Mouse (Mus musculus) kidney, postnatal 0 days (tissue): Measurements from ENCODE around the gene Notch2. TPM values are rescaled to one million over a fixed set of nuclear protein-coding genes. Genes with fewer than 3 reads are reported as not detected.

Source experiments
- ATAC-seq: fragments of 200-750 bp; cut with Nextera tagmentation; replicated peaks from 2 replicates; pipeline ENCODE4 v1.8.0; 2017; ENCODE audit warnings: low read depth, moderate number of reproducible peaks, moderate TSS enrichment, moderate library complexity; ENCODE audit not compliant: low FRiP score
- DNase-seq: peaks from one replicate; pipeline ENCODE4 v3.0.0-alpha.2; 2016; ENCODE audit warnings: low spot score
- H3K27ac ChIP-seq: fragments of 300-500 bp; sonication (generic); 2 replicates; pipeline ENCODE4 v1.5.1; 2014; ENCODE audit warnings: mild to moderate bottlenecking
- H3K27me3 ChIP-seq: fragments of 300-500 bp; sonication (generic); 2 replicates; pipeline ENCODE4 v1.6.1; 2014; ENCODE audit warnings: low read length, mixed read lengths; ENCODE audit not compliant: insufficient read depth
- H3K36me3 ChIP-seq: fragments of 300-500 bp; sonication (generic); 2 replicates; pipeline ENCODE4 v1.6.1; 2014; ENCODE audit warnings: low read length, mixed read lengths; ENCODE audit not compliant: insufficient read depth
- H3K4me1 ChIP-seq: fragments of 300-500 bp; sonication (generic); replicated peaks from 2 replicates; pipeline ENCODE4 v1.6.1; 2014; ENCODE audit warnings: antibody characterized with exemption, low read length, mixed read lengths; ENCODE audit not compliant: insufficient read depth
- H3K4me2 ChIP-seq: fragments of 300-500 bp; sonication (generic); 2 replicates; pipeline ENCODE4 v1.6.1; 2014; ENCODE audit warnings: mild to moderate bottlenecking, low read length, moderate library complexity, mixed read lengths
- H3K4me3 ChIP-seq: fragments of 300-500 bp; sonication (generic); replicated peaks from 2 replicates; pipeline ENCODE4 v1.5.1; 2014; ENCODE audit warnings: low read depth, low read length
- H3K9ac ChIP-seq: fragments of 300-500 bp; sonication (generic); 2 replicates; pipeline ENCODE4 v1.6.1; 2014; ENCODE audit warnings: low read depth, low read length
- H3K9me3 ChIP-seq: fragments of 300-500 bp; sonication (generic); replicated peaks from 2 replicates; pipeline ENCODE4 v1.6.1; 2016; ENCODE audit warnings: low read length, inconsistent platforms, mixed read lengths
- CTCF ChIP-seq: IDR thresholded peaks from 2 replicates; pipeline ENCODE4 v1.5.1; 2016; ENCODE audit warnings: antibody characterized with exemption, low read depth, mild to moderate bottlenecking, moderate library complexity
- WGBS: fragments of 180-500 bp; shearing (Covaris S2); extraction: QIAGEN DNeasy Blood & Tissue Kit; methylation state at CpG from one replicate; pipeline ENCODE4 v1.1.7; 2014; 5-methylcytosine and 5-hydroxymethylcytosine counted together
- polyA plus RNA-seq: library from polyadenylated mRNA; unstranded; fragments of >200 nt; fragmentation: Nextera tagmentation; extraction: Ambion mirVana; gene quantifications from 2 replicates; pipeline ENCODE4 v1.2.1, GENCODE M21; 2015

Notch2 gene
- polyA plus RNA-seq, 1 experiment from 2014 or later, result 25.2 TPM

- 0 out of 2 replicates have a peak overlapping the region, but pooled peaks have one; percentile 37 for H3K9ac ChIP-seq
- ATAC-seq (peak; percentile 25; the same call in 1 of the 2 replicates), DNase-seq (peak; percentile 91)
- H3K27me3 ChIP-seq, result no peaks in the 10 kb centered on the region
- no peak for TF ChIP-seq CTCF
- H3K27ac ChIP-seq, result peak overlapping the region; percentile 77
- H3K4me3 ChIP-seq, result no peak overlapping the region
- peaks cover 49% of the 10 kb centered on the region for H3K4me1 ChIP-seq
- H3K36me3 ChIP-seq, result no peaks in the 10 kb centered on the region
- 15% methylated on average over 8 of the region's 8 CpGs for WGBS
- H3K9me3 ChIP-seq, result no peaks in the 10 kb centered on the region
- peak overlapping the region; percentile 18; the same call in 1 of the 2 replicates for H3K4me2 ChIP-seq
These were observed 50.0 kb downstream of the Notch2 start for GRCm38 (mm10) chr3:98063186-98063771.

GRCm38 (mm10) chr3:98063833-98064232 lies 50.5 kb downstream of the Notch2 start:
- 36% methylated on average over 9 of the region's 9 CpGs for WGBS
- Histone ChIP-seq H3K27me3 (no peaks in the 10 kb centered on the region), H3K9ac (0 out of 2 replicates have a peak overlapping the region, but pooled peaks have one; percentile 37), H3K27ac (peak overlapping the region; percentile 77), H3K4me3 (no peak overlapping the region), H3K4me2 (0 out of 2 replicates have a peak overlapping the region, but pooled peaks have one; percentile 13), H3K4me1 (peaks cover 49% of the 10 kb centered on the region), H3K36me3 (no peaks in the 10 kb centered on the region), H3K9me3 (no peaks in the 10 kb centered on the region)
- no peak for TF ChIP-seq CTCF
- no peak for DNase-seq
- ATAC-seq, result no peak

DNA sequence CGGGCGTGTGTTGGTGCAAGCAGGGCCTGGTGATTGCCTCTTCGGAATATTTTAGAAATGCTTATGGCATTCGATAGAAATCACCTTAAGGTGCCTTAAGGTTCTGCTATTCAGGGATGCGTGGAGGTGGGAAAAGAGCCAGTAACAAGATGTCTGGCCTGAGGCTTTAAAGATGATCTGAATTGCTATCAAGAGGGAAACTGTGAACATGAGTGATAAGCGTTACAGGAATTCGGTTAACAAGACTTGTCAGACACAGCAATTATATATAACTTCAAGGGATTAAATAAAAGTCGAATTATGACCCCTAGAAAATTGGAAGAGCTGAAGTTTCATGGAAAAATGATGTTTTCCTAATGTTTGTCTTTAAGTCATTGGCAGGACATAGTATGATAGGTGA lies 51.7 kb downstream of the Notch2 start:
- no peak overlapping the region for H3K4me2 ChIP-seq
- no peak overlapping the region for H3K9ac ChIP-seq
- no peak overlapping the region for H3K27ac ChIP-seq
- H3K9me3 ChIP-seq, result no peaks in the 10 kb centered on the region
- ATAC-seq, result no peak
- no peaks in the 10 kb centered on the region for H3K27me3 ChIP-seq
- H3K4me1 ChIP-seq, result peaks cover 49% of the 10 kb centered on the region
- no peak for DNase-seq
- no peak overlapping the region for H3K4me3 ChIP-seq
- TF ChIP-seq CTCF, result no peak
- no peaks in the 10 kb centered on the region for H3K36me3 ChIP-seq
- 85% methylated on average over 8 of the region's 8 CpGs for WGBS

- no peak overlapping the region for H3K9ac ChIP-seq
- no peak overlapping the region for H3K4me2 ChIP-seq
- 72% methylated on average over 3 of the region's 3 CpGs for WGBS
- H3K4me3 ChIP-seq, result no peak overlapping the region
- peaks cover 6% of the 10 kb centered on the region; the same call in 1 of the 2 replicates for H3K36me3 ChIP-seq
- no peak overlapping the region for H3K27ac ChIP-seq
- no peaks in the 10 kb centered on the region for H3K27me3 ChIP-seq
- no peak for DNase-seq
- no peak for TF ChIP-seq CTCF
- H3K9me3 ChIP-seq, result no peaks in the 10 kb centered on the region
- H3K4me1 ChIP-seq, result peaks cover 43% of the 10 kb centered on the region
- ATAC-seq, result no peak
These were observed 53.1 kb downstream of the Notch2 start for GRCm38 (mm10) chr3:98066434-98066833.

DNA sequence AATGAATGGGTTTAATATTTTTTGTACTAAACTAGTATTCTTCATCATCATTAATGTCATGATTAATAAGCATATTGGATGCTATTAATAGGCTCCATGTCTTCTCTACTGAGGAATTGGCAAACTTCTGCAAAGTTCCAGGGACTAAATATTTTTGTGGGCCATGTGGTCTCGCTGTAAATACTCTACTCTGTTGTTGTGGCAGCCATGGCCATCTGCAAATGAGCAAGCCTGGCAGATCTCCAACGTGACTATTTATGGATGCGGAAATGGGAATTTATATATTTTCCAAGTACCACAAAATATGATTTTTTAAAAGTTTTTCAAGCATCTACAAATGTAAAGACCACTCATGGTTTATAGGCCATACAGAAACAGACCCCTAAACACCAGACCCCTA lies 54.1 kb downstream of the Notch2 start:
- H3K9ac ChIP-seq, result no peak overlapping the region
- no peak overlapping the region for H3K4me2 ChIP-seq
- no peak overlapping the region for H3K4me3 ChIP-seq
- H3K9me3 ChIP-seq, result no peaks in the 10 kb centered on the region
- no peaks in the 10 kb centered on the region for H3K27me3 ChIP-seq
- H3K36me3 ChIP-seq, result peaks cover 12% of the 10 kb centered on the region; the same call in 1 of the 2 replicates
- ATAC-seq, result no peak
- H3K4me1 ChIP-seq, result peaks cover 35% of the 10 kb centered on the region
- TF ChIP-seq CTCF, result no peak
- DNase-seq, result peak; percentile 78
- no peak overlapping the region for H3K27ac ChIP-seq
- 67% methylated on average over 3 of the region's 3 CpGs for WGBS

DNA sequence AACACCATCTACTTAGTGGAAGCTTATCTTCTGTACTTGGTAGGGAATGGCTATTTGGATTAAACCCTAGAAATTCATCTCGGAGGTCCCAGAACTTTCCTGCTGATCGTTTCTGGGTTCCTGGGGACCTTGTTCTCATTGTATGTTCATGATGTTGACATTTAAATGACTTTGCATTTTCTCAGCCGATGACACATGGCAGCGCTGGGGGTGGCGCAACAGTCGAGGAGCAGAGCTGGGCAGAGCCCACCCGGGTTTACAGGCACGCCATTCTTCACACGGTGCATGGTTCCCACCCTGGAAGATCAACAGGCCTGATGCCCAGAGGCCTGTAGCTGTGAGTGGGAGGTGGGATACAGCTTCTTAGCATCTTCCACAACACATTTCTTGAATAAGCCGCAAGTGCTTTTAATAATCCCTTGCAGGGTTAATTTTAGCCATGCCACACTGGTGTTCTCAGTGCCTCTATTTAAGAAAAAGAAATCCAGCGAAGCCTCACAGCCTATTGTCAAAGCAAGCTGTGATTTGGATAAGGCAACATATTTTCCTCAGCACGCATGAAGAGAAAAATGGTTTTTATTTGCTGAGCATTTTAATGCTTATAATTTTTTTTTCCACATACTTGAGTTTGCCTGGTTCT lies 54.6 kb downstream of the Notch2 start:
- H3K9ac ChIP-seq, result no peak overlapping the region
- WGBS, result 78% methylated on average over 12 of the region's 12 CpGs
- no peak overlapping the region for H3K4me3 ChIP-seq
- no peak overlapping the region for H3K4me2 ChIP-seq
- ATAC-seq (no peak), DNase-seq (no peak)
- H3K36me3 ChIP-seq, result peaks cover 18% of the 10 kb centered on the region; the same call in 1 of the 2 replicates
- no peak for TF ChIP-seq CTCF
- no peaks in the 10 kb centered on the region for H3K9me3 ChIP-seq
- peaks cover 30% of the 10 kb centered on the region for H3K4me1 ChIP-seq
- H3K27ac ChIP-seq, result no peak overlapping the region
- no peaks in the 10 kb centered on the region for H3K27me3 ChIP-seq
